Mouse (Mus musculus): Measurements from ENCODE around the gene Afg3l1. TPM values are rescaled to one million over a fixed set of nuclear protein-coding genes. Genes with fewer than 3 reads are reported as not detected.
"Not testable (repeated sequence)": the region's sequence is repeated elsewhere in the genome, so short reads cannot be mapped to it uniquely, and the experiment has no call there.

Gene Afg3l1
- polyA plus RNA-seq, 1 experiment from 2014 or later: 41.4 TPM

- no peaks in the 10 kb centered on the region for H3K27me3 ChIP-seq (ENCODE audit: control insufficient read depth, insufficient read depth, low read length)
- ATAC-seq (ENCODE audit: insufficient read depth, low FRiP score, low TSS enrichment) (0 out of 2 replicates have a peak, but pooled peaks have one; percentile 10), DNase-seq (ENCODE audit: low spot score) (no peak)
- peak overlapping the region; percentile 56 for H3K4me3 ChIP-seq (ENCODE audit: low read depth, low read length)
- WGBS: under 1% methylated on average over 11 of the region's 11 CpGs
- H3K9ac ChIP-seq (ENCODE audit: low read length): peak overlapping the region; percentile 33; the same call in 1 of the 2 replicates
- H3K27ac ChIP-seq (ENCODE audit: low read depth, low read length): no peak overlapping the region
- no peaks in the 10 kb centered on the region; the same call in 1 of the 2 replicates for H3K36me3 ChIP-seq (ENCODE audit: control insufficient read depth, insufficient read depth, low read length)
- no peaks in the 10 kb centered on the region for H3K9me3 ChIP-seq (ENCODE audit: control insufficient read depth, low read length)
- peak overlapping the region; percentile 53 for H3K4me2 ChIP-seq (ENCODE audit: low read depth)
- 0 out of 2 replicates have a peak, but pooled peaks cover 7% of the 10 kb centered on the region for H3K4me1 ChIP-seq (ENCODE audit: control insufficient read depth, insufficient read depth, low read length)
Measured at GRCm38 (mm10) chr8:123515540-123515897, 37.8 kb downstream of the Afg3l1 start.

- no peak overlapping the region for H3K4me3 ChIP-seq (ENCODE audit: low read depth, low read length)
- no peak for ATAC-seq (ENCODE audit: insufficient read depth, low FRiP score, low TSS enrichment)
- WGBS: 44% methylated on average over 2 of the region's 2 CpGs
- H3K27me3 ChIP-seq (ENCODE audit: control insufficient read depth, insufficient read depth, low read length): no peaks in the 10 kb centered on the region
- H3K4me1 ChIP-seq (ENCODE audit: control insufficient read depth, insufficient read depth, low read length): 0 out of 2 replicates have a peak, but pooled peaks cover 7% of the 10 kb centered on the region
- no peak overlapping the region for H3K27ac ChIP-seq (ENCODE audit: low read depth, low read length)
- no peak overlapping the region for H3K4me2 ChIP-seq (ENCODE audit: low read depth)
- H3K9ac ChIP-seq (ENCODE audit: low read length): no peak overlapping the region
- no peaks in the 10 kb centered on the region; the same call in none of the 2 replicates for H3K36me3 ChIP-seq (ENCODE audit: control insufficient read depth, insufficient read depth, low read length)
- no peaks in the 10 kb centered on the region for H3K9me3 ChIP-seq (ENCODE audit: control insufficient read depth, low read length)
- no peak for DNase-seq (ENCODE audit: low spot score)
Measured at GRCm38 (mm10) chr8:123516596-123516995, 38.9 kb downstream of the Afg3l1 start.

GRCm38 (mm10) chr8:123518172-123518571, 40.5 kb downstream of the Afg3l1 start:
- no peak overlapping the region for H3K27ac ChIP-seq (ENCODE audit: low read depth, low read length)
- 0 out of 2 replicates have a peak, but pooled peaks cover 7% of the 10 kb centered on the region for H3K4me1 ChIP-seq (ENCODE audit: control insufficient read depth, insufficient read depth, low read length)
- no peaks in the 10 kb centered on the region for H3K9me3 ChIP-seq (ENCODE audit: control insufficient read depth, low read length)
- H3K36me3 ChIP-seq (ENCODE audit: control insufficient read depth, insufficient read depth, low read length): peaks cover 5% of the 10 kb centered on the region
- H3K4me2 ChIP-seq (ENCODE audit: low read depth): no peak overlapping the region; the same call in 1 of the 2 replicates
- no peak for ATAC-seq (ENCODE audit: insufficient read depth, low FRiP score, low TSS enrichment)
- no peaks in the 10 kb centered on the region for H3K27me3 ChIP-seq (ENCODE audit: control insufficient read depth, insufficient read depth, low read length)
- peak overlapping the region; percentile 70 for H3K4me3 ChIP-seq (ENCODE audit: low read depth, low read length)
- no peak for DNase-seq (ENCODE audit: low spot score)
- no peak overlapping the region for H3K9ac ChIP-seq (ENCODE audit: low read length)
- 42% methylated on average over 10 of the region's 10 CpGs for whole genome bisulfite sequencing

- DNase-seq (ENCODE audit: low spot score) (peak; percentile 91), ATAC-seq (ENCODE audit: insufficient read depth, low FRiP score, low TSS enrichment) (peak; percentile 75)
- no peaks in the 10 kb centered on the region for H3K9me3 ChIP-seq (ENCODE audit: control insufficient read depth, low read length)
- peak within 1 kb of the TSS; percentile 79 for H3K9ac ChIP-seq (ENCODE audit: low read length)
- peak within 1 kb of the TSS; percentile 62 for H3K4me2 ChIP-seq (ENCODE audit: low read depth)
- no peaks in the 10 kb centered on the region for H3K27me3 ChIP-seq (ENCODE audit: control insufficient read depth, insufficient read depth, low read length)
- H3K36me3 ChIP-seq (ENCODE audit: control insufficient read depth, insufficient read depth, low read length): peaks cover 5% of the 10 kb centered on the region
- no peak within 1 kb of the TSS for H3K27ac ChIP-seq (ENCODE audit: low read depth, low read length)
- peak within 1 kb of the TSS; percentile 70 for H3K4me3 ChIP-seq (ENCODE audit: low read depth, low read length)
- WGBS: 0% methylated on average over 20 of the region's 20 CpGs
- H3K4me1 ChIP-seq (ENCODE audit: control insufficient read depth, insufficient read depth, low read length): 0 out of 2 replicates have a peak, but pooled peaks cover 7% of the 10 kb centered on the region
Measured at GRCm38 (mm10) chr8:123518667-123519066, 41.0 kb downstream of the Afg3l1 start, which contains the start of gene Gas8. Gene Gas8, plus strand, starts transcription at chr8:123518834.

GRCm38 (mm10) chr8:123520048-123520447, 42.3 kb downstream of the Afg3l1 start:
- H3K27me3 ChIP-seq (ENCODE audit: control insufficient read depth, insufficient read depth, low read length); H3K4me2 ChIP-seq (ENCODE audit: low read depth); H3K27ac ChIP-seq (ENCODE audit: low read depth, low read length); H3K4me3 ChIP-seq (ENCODE audit: low read depth, low read length); H3K36me3 ChIP-seq (ENCODE audit: control insufficient read depth, insufficient read depth, low read length); DNase-seq (ENCODE audit: low spot score); H3K9ac ChIP-seq (ENCODE audit: low read length); ATAC-seq (ENCODE audit: insufficient read depth, low FRiP score, low TSS enrichment); H3K4me1 ChIP-seq (ENCODE audit: control insufficient read depth, insufficient read depth, low read length); H3K9me3 ChIP-seq (ENCODE audit: control insufficient read depth, low read length): not testable (repeated sequence)
- 100% methylated on average over 1 of the region's 1 CpGs for WGBS

- no peak overlapping the region for H3K4me3 ChIP-seq (ENCODE audit: low read depth, low read length)
- ATAC-seq (ENCODE audit: insufficient read depth, low FRiP score, low TSS enrichment) (no peak), DNase-seq (ENCODE audit: low spot score) (no peak)
- WGBS: 95% methylated on average over 25 of the region's 25 CpGs
- no peak overlapping the region for H3K4me2 ChIP-seq (ENCODE audit: low read depth)
- no peaks in the 10 kb centered on the region for H3K9me3 ChIP-seq (ENCODE audit: control insufficient read depth, low read length)
- H3K9ac ChIP-seq (ENCODE audit: low read length): no peak overlapping the region
- H3K36me3 ChIP-seq (ENCODE audit: control insufficient read depth, insufficient read depth, low read length): peaks cover 41% of the 10 kb centered on the region
- H3K27ac ChIP-seq (ENCODE audit: low read depth, low read length): 0 out of 2 replicates have a peak overlapping the region, but pooled peaks have one; percentile 8
- H3K4me1 ChIP-seq (ENCODE audit: control insufficient read depth, insufficient read depth, low read length): no peaks in the 10 kb centered on the region
- H3K27me3 ChIP-seq (ENCODE audit: control insufficient read depth, insufficient read depth, low read length): no peaks in the 10 kb centered on the region
Measured at GRCm38 (mm10) chr8:123527720-123528489, 50.2 kb downstream of the Afg3l1 start.

- Histone ChIP-seq H3K4me1 (ENCODE audit: control insufficient read depth, insufficient read depth, low read length) (no peaks in the 10 kb centered on the region; the same call in 1 of the 2 replicates), H3K36me3 (ENCODE audit: control insufficient read depth, insufficient read depth, low read length) (peaks cover 24% of the 10 kb centered on the region), H3K4me2 (ENCODE audit: low read depth) (no peak overlapping the region), H3K9me3 (ENCODE audit: control insufficient read depth, low read length) (no peaks in the 10 kb centered on the region), H3K4me3 (ENCODE audit: low read depth, low read length) (no peak overlapping the region), H3K27ac (ENCODE audit: low read depth, low read length) (no peak overlapping the region), H3K9ac (ENCODE audit: low read length) (no peak overlapping the region), H3K27me3 (ENCODE audit: control insufficient read depth, insufficient read depth, low read length) (peaks cover 6% of the 10 kb centered on the region; the same call in 1 of the 2 replicates)
- no peak for DNase-seq (ENCODE audit: low spot score)
- ATAC-seq (ENCODE audit: insufficient read depth, low FRiP score, low TSS enrichment): no peak
- 89% methylated on average over 9 of the region's 9 CpGs for WGBS
Measured at GRCm38 (mm10) chr8:123536242-123536989, 58.7 kb downstream of the Afg3l1 start.

- no peaks in the 10 kb centered on the region; the same call in 1 of the 2 replicates for H3K4me1 ChIP-seq (ENCODE audit: control insufficient read depth, insufficient read depth, low read length)
- H3K27me3 ChIP-seq (ENCODE audit: control insufficient read depth, insufficient read depth, low read length): peaks cover 6% of the 10 kb centered on the region; the same call in 1 of the 2 replicates
- 15% methylated on average over 9 of the region's 10 CpGs for WGBS
- peaks cover 19% of the 10 kb centered on the region for H3K36me3 ChIP-seq (ENCODE audit: control insufficient read depth, insufficient read depth, low read length)
- H3K4me3 ChIP-seq (ENCODE audit: low read depth, low read length): no peak overlapping the region
- DNase-seq (ENCODE audit: low spot score) (no peak), ATAC-seq (ENCODE audit: insufficient read depth, low FRiP score, low TSS enrichment) (no peak)
- no peaks in the 10 kb centered on the region for H3K9me3 ChIP-seq (ENCODE audit: control insufficient read depth, low read length)
- no peak overlapping the region for H3K9ac ChIP-seq (ENCODE audit: low read length)
- no peak overlapping the region for H3K27ac ChIP-seq (ENCODE audit: low read depth, low read length)
- no peak overlapping the region for H3K4me2 ChIP-seq (ENCODE audit: low read depth)
Measured at GRCm38 (mm10) chr8:123536990-123537380, 59.3 kb downstream of the Afg3l1 start.
